Mouse (Mus musculus) hindbrain, postnatal 0 days (tissue): ENCODE measurements around the gene Maff. TPM values are rescaled to one million over a fixed set of nuclear protein-coding genes. Genes with fewer than 3 reads are reported as not detected.

Experiments used
- ATAC-seq: fragments of 200-750 bp; cut with Nextera tagmentation; 2 replicates; pipeline ENCODE4 v1.8.0; 2017; ENCODE audit warnings: mild to moderate bottlenecking, moderate TSS enrichment, moderate library complexity
- DNase-seq: peaks from one replicate; pipeline ENCODE4 v3.0.0-alpha.2; 2015; ENCODE audit warnings: low spot score
- H3K27ac ChIP-seq: fragments of 300-500 bp; sonication (generic); 2 replicates; pipeline ENCODE4 v1.5.1; 2014; ENCODE audit warnings: mild to moderate bottlenecking
- H3K27me3 ChIP-seq: fragments of 300-500 bp; sonication (generic); 2 replicates; pipeline ENCODE4 v1.6.1; 2014; ENCODE audit warnings: low read length, mixed read lengths; ENCODE audit not compliant: insufficient read depth
- H3K36me3 ChIP-seq: fragments of 300-500 bp; sonication (generic); 2 replicates; pipeline ENCODE4 v1.6.1; 2014; ENCODE audit warnings: low read length, mixed read lengths; ENCODE audit not compliant: insufficient read depth
- H3K4me1 ChIP-seq: fragments of 300-500 bp; sonication (generic); 2 replicates; pipeline ENCODE4 v1.6.1; 2014; ENCODE audit warnings: antibody characterized with exemption, low read length, mixed read lengths; ENCODE audit not compliant: insufficient read depth
- H3K4me2 ChIP-seq: fragments of 300-500 bp; sonication (generic); 2 replicates; pipeline ENCODE4 v1.6.1; 2014; ENCODE audit warnings: low read depth, mild to moderate bottlenecking, low read length, moderate library complexity, mixed read lengths
- H3K4me3 ChIP-seq: fragments of 300-500 bp; sonication (generic); 2 replicates; pipeline ENCODE4 v1.5.1; 2014; ENCODE audit warnings: low read length
- H3K9ac ChIP-seq: fragments of 300-500 bp; sonication (generic); replicated peaks from 2 replicates; pipeline ENCODE4 v1.6.1; 2014; ENCODE audit warnings: mild to moderate bottlenecking, low read length, moderate library complexity, mixed read lengths
- H3K9me3 ChIP-seq: fragments of 300-500 bp; sonication (generic); 2 replicates; pipeline ENCODE4 v1.6.1; 2016; ENCODE audit warnings: low read length, mixed read lengths
- CTCF ChIP-seq: IDR thresholded peaks from 2 replicates; pipeline ENCODE4 v1.5.1; 2016; ENCODE audit warnings: antibody characterized with exemption, control low read depth, low read depth
- WGBS: fragments of 180-500 bp; shearing (Covaris S2); extraction: QIAGEN DNeasy Blood & Tissue Kit; methylation state at CpG from one replicate; pipeline ENCODE4 v1.1.7; 2014; 5-methylcytosine and 5-hydroxymethylcytosine counted together
- polyA plus RNA-seq: library from polyadenylated mRNA; unstranded; fragments of >200 nt; fragmentation: Nextera tagmentation; extraction: Ambion mirVana; gene quantifications from 2 replicates; pipeline ENCODE4 v1.2.1, GENCODE M21; 2015
- total RNA-seq: library from RNA; depleted of rRNA; stranded (reverse); fragments of >200 nt; gene quantifications from 2 replicates; pipeline ENCODE4 v1.2.3, GENCODE M21; 2014

Gene Maff
- total and polyA plus RNA-seq, 2 experiments from 2014 or later, result 1.7 to 5.4 TPM

DNA sequence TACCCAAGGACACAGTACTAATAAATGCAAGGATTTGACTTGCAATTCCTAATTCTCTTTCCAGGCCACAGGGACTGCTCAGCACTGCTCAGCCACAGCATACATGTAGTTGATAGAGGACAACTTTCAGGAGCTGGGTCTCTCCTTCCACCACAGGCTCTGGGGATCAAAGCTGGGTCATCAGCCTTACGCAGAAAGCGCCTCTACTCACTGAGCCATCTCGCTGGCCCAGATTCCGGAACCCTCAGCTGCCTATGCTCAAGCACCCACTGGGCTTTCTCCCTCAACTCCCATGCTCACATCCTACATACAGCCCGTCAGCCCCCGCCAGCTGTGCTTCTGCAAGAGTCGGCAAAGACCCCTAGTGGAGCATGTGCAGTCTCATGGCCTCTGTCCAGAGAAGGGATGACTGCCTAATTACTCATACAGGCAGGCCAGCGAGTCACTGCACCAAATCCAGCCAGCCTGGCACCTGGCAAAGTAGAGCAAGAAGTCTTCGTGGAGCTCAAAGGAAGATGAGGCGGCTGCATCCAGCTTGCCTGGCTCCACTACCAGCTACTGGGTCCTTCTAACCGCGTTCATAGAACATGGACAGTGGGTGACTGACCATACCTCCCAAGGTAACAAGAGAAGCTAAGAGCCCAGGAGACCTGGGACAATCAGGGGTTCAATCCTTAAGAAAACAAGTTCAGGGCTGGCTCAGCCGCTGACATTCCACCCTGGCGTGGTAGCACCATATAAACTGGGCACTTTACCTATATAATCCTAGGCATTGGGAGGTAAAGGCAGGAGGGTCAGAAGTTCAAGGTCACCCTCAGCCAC, 53.0 kb downstream of the Maff start:
- 0 out of 2 replicates have a peak, but pooled peaks have one; percentile 20 for TF ChIP-seq CTCF
- DNase-seq, result peak; percentile 39
- 62% methylated on average over 14 of the region's 14 CpGs for WGBS
- H3K36me3 ChIP-seq, result no peaks in the 10 kb centered on the region
- no peak overlapping the region for H3K9ac ChIP-seq
- no peaks in the 10 kb centered on the region for H3K27me3 ChIP-seq
- no peak overlapping the region for H3K4me3 ChIP-seq
- peaks cover 25% of the 10 kb centered on the region for H3K4me1 ChIP-seq
- H3K4me2 ChIP-seq, result no peak overlapping the region
- H3K27ac ChIP-seq, result no peak overlapping the region
- H3K9me3 ChIP-seq, result no peaks in the 10 kb centered on the region
- ATAC-seq, result no peak

DNA sequence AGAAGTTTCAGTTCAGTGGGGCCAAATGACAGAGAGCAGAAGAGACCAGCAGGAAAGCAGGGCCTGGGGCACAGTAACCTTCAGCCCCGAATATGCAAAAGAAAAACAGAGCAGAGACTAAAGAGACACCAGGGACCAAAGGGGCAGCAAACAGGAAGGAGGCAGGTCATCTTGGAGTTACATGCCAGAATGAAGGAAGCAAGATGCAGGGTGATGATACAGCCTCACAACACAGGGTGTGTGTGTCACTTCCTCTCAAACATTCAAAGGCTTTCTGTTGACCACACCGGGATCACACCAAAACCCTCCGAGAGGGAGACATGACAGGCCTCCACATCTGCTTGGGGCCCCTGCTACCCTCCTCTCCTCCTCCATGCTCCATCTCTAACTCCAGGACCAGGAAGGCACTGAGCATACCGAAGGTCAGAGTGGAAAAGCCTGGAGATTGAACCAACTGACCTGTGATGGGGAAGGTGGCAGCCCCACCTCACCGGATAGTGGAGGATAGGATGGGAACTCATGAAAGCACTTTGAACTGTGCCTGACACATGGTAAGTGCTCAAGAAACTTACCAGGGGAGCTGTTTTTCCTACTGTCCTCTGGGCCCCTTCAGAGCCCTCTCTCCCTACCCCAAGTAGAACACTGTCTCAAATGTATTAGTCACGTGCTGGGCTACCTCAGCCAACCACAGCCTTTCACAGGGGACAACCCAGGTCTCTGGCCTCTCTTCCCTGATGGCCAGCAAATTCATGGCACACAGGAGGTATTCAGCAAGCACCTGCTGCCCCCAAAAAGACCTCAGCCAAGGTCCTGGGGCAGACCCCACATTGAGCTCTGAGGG, 53.9 kb downstream of the Maff start:
- peak overlapping the region; percentile 7; the same call in 1 of the 2 replicates for H3K4me3 ChIP-seq
- 0 out of 2 replicates have a peak overlapping the region, but pooled peaks have one; percentile 11 for H3K27ac ChIP-seq
- H3K9ac ChIP-seq, result peak overlapping the region; percentile 28; the same call in 1 of the 2 replicates
- DNase-seq (no peak), ATAC-seq (no peak)
- no peak for TF ChIP-seq CTCF
- no peaks in the 10 kb centered on the region for H3K9me3 ChIP-seq
- no peaks in the 10 kb centered on the region for H3K27me3 ChIP-seq
- no peaks in the 10 kb centered on the region for H3K36me3 ChIP-seq
- H3K4me2 ChIP-seq, result peak overlapping the region; percentile 60
- peaks cover 25% of the 10 kb centered on the region for H3K4me1 ChIP-seq
- 70% methylated on average over 6 of the region's 6 CpGs for WGBS

DNA sequence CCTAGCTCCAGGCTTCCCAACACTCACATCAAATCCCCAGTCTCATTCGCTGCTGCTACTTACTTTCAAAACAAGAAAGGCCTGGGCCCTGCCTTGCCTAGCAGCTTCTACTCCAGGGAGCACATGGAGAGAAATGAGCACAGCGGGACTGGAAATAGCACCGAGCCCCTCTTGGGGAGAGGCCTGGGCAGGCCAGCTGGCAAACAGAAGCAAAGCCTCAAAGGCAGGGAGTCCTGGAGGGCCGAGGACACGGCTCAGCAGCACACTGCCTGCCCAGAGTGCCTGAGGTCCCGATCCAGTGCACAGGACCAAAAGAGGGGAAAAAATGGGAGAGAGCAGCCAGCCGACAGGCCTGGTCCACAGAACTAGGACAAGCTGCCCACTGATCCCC, 54.5 kb downstream of the Maff start:
- Histone ChIP-seq H3K4me2 (peak overlapping the region; percentile 60), H3K9ac (peak overlapping the region; percentile 28)

DNA sequence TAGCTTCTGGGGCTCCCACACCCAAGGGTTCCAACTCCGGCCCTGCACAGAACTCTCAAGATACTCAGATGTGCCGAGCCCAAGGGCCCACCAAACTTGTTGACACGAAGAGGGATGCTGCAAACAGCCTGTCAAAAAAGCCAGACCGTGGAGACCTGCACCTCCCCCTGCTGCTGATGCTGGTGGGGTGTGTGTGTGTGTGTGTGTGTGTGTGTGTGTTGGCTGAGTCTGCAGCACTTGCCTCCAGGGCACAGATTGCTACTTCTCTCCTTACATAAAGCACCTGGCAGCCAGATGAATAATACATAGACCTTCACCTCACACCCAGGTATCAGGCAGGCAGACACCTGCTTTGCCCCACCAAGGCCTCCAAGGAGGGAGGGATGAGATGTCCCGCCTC, 55.8 kb downstream of the Maff start:
- DNase-seq (peak; percentile 31), ATAC-seq (no peak; the same call in 1 of the 2 replicates)
- H3K27ac ChIP-seq, result no peak overlapping the region
- WGBS, result 11% methylated on average over 5 of the region's 5 CpGs
- H3K9me3 ChIP-seq, result no peaks in the 10 kb centered on the region
- H3K4me2 ChIP-seq, result peak overlapping the region; percentile 60
- no peak for TF ChIP-seq CTCF
- H3K4me1 ChIP-seq, result peaks cover 25% of the 10 kb centered on the region
- H3K27me3 ChIP-seq, result no peaks in the 10 kb centered on the region
- peak overlapping the region; percentile 82 for H3K4me3 ChIP-seq
- H3K9ac ChIP-seq, result peak overlapping the region; percentile 81
- no peaks in the 10 kb centered on the region for H3K36me3 ChIP-seq

More for the DNA sequence above, 54.5 kb downstream of the Maff start:
- H3K9me3 ChIP-seq, result no peaks in the 10 kb centered on the region
- no peak for DNase-seq
- ATAC-seq, result no peak
- H3K27ac ChIP-seq, result 0 out of 2 replicates have a peak overlapping the region, but pooled peaks have one; percentile 11
- peak overlapping the region; percentile 7; the same call in 1 of the 2 replicates for H3K4me3 ChIP-seq
- TF ChIP-seq CTCF, result no peak
- H3K36me3 ChIP-seq, result no peaks in the 10 kb centered on the region
- 27% methylated on average over 7 of the region's 7 CpGs for WGBS
- peaks cover 25% of the 10 kb centered on the region for H3K4me1 ChIP-seq
- no peaks in the 10 kb centered on the region for H3K27me3 ChIP-seq

DNA sequence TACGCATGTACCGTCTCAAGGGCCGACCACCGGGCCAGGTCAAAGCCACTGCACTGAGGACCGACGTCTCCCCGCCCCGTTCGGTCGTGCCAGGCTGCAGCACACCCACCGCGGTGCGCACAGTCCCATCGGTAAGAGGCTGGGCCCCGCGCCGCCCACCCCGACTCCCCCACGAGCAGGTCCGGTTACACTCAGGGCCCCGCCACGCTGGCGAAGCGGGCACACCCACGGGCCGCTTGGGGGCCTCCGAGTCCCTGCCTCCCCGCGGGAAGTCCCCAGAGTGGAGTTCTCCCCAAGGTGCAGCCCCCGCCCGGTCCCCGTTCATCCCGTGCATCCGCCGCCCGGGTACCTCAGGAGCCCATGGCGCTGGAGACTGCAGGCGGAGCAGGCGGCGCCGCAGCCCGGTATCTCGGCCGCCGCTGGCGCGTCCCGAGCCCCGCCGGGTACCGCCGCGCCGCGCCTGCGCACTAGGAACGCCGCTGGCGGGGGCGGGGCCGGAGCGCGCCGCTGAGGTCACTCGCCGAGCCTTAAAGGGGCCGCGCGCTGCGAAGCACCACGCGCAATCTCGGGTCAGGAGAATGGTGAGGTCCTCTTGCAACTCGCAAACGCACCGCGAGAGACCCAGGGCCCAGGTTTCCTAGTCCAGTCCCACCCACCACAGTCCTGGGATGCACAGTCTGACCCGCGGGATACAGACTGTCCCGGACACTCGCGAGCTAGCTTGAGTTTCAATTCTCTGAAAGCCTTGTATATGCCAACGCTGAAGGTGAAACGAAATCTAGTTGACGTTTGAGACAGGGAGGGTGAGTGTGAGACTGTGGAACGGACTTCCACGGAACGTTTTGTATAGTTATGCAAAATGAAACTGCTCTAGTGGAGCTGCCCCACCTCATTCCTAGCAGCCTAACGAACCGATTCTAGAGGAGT, 56.7 kb downstream of the Maff start, which contains the start of gene Tmem184b:
TSS of gene Tmem184b (minus strand) at position 734 of the 927 bp plus-strand sequence.
- Histone ChIP-seq H3K9ac (peak within 1 kb of the TSS; percentile 81), H3K27ac (peak within 1 kb of the TSS; percentile 70; the same call in 1 of the 2 replicates), H3K4me3 (peak within 1 kb of the TSS; percentile 82), H3K4me2 (peak within 1 kb of the TSS; percentile 60), H3K36me3 (no peaks in the 10 kb centered on the region), H3K4me1 (peaks cover 25% of the 10 kb centered on the region), H3K27me3 (no peaks in the 10 kb centered on the region), H3K9me3 (no peaks in the 10 kb centered on the region)
- no peak; the same call in 1 of the 2 replicates for TF ChIP-seq CTCF
- WGBS, result 2% methylated on average over 90 of the region's 90 CpGs
- peak; percentile 95 for DNase-seq
- peak; percentile 90 for ATAC-seq
